Mouse (Mus musculus) ES-Bruce4 (cell line): ENCODE results near the gene Kif3b.

Experiments used
- CTCF ChIP-seq: IDR thresholded peaks from one replicate; pipeline ENCODE4 v1.8.1; 2011; ENCODE audit warnings: low read depth, low read length
- POLR2A ChIP-seq: IDR thresholded peaks from one replicate; pipeline ENCODE4 v1.8.1; 2011; ENCODE audit warnings: low read length; ENCODE audit not compliant: insufficient read depth

- TF ChIP-seq CTCF (no peak), POLR2A (no peak)
Measured at GRCm38 (mm10) chr2:153345454-153346220, 54.4 kb downstream of the Kif3b start, which contains the start of gene Asxl1.
